Mouse (Mus musculus) intestine, embryonic 16.5 days (tissue): Measurements from ENCODE around the gene Zmym1. TPM values are rescaled to one million over a fixed set of nuclear protein-coding genes. Genes with fewer than 3 reads are reported as not detected.
A peak's percentile ranks its signal among the peaks of the same experiment; 100 is the strongest.

Experiments
- ATAC-seq: fragments of 200-750 bp; cut with Nextera tagmentation; 2 replicates; pipeline ENCODE4 v1.8.0; 2017; ENCODE audit warnings: moderate TSS enrichment, moderate library complexity
- H3K27ac ChIP-seq: fragments of 300-500 bp; sonication (generic); 2 replicates; pipeline ENCODE4 v1.5.1; 2014; ENCODE audit warnings: mild to moderate bottlenecking, low read length
- H3K27me3 ChIP-seq: fragments of 300-500 bp; sonication (generic); replicated peaks from 2 replicates; pipeline ENCODE4 v1.6.1; 2014; ENCODE audit warnings: low read length, control low read depth, mixed read lengths; ENCODE audit not compliant: control insufficient read depth, insufficient read depth
- H3K36me3 ChIP-seq: fragments of 300-500 bp; sonication (generic); 2 replicates; pipeline ENCODE4 v1.6.1; 2014; ENCODE audit warnings: low read length, control low read depth; ENCODE audit not compliant: control insufficient read depth, insufficient read depth
- H3K4me1 ChIP-seq: fragments of 300-500 bp; sonication (generic); 2 replicates; pipeline ENCODE4 v1.6.1; 2014; ENCODE audit warnings: low read length, control low read depth, mixed read lengths; ENCODE audit not compliant: control insufficient read depth, insufficient read depth
- H3K4me2 ChIP-seq: fragments of 300-500 bp; sonication (generic); 2 replicates; pipeline ENCODE4 v1.6.1; 2014; ENCODE audit warnings: low read depth, low read length, control low read depth
- H3K4me3 ChIP-seq: fragments of 300-500 bp; sonication (generic); 2 replicates; pipeline ENCODE4 v1.5.1; 2014; ENCODE audit warnings: mild to moderate bottlenecking, low read length
- H3K9ac ChIP-seq: fragments of 300-500 bp; sonication (generic); 2 replicates; pipeline ENCODE4 v1.6.1; 2014; ENCODE audit warnings: low read depth, low read length
- H3K9me3 ChIP-seq: fragments of 300-500 bp; sonication (generic); 2 replicates; pipeline ENCODE4 v1.6.1; 2016; ENCODE audit warnings: low read length, control low read depth; ENCODE audit not compliant: control insufficient read depth
- WGBS: fragments of 180-500 bp; shearing (Covaris S2); extraction: QIAGEN DNeasy Blood & Tissue Kit; methylation state at CpG from one replicate; pipeline ENCODE4 v1.1.7; 2014; 5-methylcytosine and 5-hydroxymethylcytosine counted together
- polyA plus RNA-seq: library from polyadenylated mRNA; unstranded; fragments of >200 nt; fragmentation: Nextera tagmentation; extraction: Ambion mirVana; gene quantifications from 2 replicates; pipeline ENCODE4 v1.2.1, GENCODE M21; 2015

Gene Zmym1
- polyA plus RNA-seq, 1 experiment from 2014 or later = 10.8 TPM

- Histone ChIP-seq H3K36me3 (no peaks in the 10 kb centered on the region), H3K9me3 (no peaks in the 10 kb centered on the region), H3K27ac (peak within 1 kb of the TSS; percentile 88), H3K9ac (peak within 1 kb of the TSS; percentile 69), H3K4me1 (peaks cover 3% of the 10 kb centered on the region; the same call in 1 of the 2 replicates), H3K27me3 (no peaks in the 10 kb centered on the region), H3K4me2 (peak within 1 kb of the TSS; percentile 79), H3K4me3 (peak within 1 kb of the TSS; percentile 62)
- WGBS = under 1% methylated on average over 46 of the region's 46 CpGs
- ATAC-seq = peak; percentile 97
Measured at GRCm38 (mm10) chr4:127076875-127077548, 16.1 kb upstream of the Zmym1 start, which contains the start of gene Zmym6. TSS of gene Zmym6 (plus strand) at chr4:127077383.

- Histone ChIP-seq H3K27me3 (no peaks in the 10 kb centered on the region), H3K9ac (no peak overlapping the region), H3K9me3 (no peaks in the 10 kb centered on the region), H3K4me1 (peaks cover 3% of the 10 kb centered on the region; the same call in 1 of the 2 replicates), H3K27ac (no peak overlapping the region), H3K4me2 (no peak overlapping the region), H3K36me3 (no peaks in the 10 kb centered on the region), H3K4me3 (no peak overlapping the region)
- 53% methylated on average over 1 of the region's 1 CpGs for WGBS
- no peak for ATAC-seq
Measured at GRCm38 (mm10) chr4:127074915-127075314, 14.0 kb upstream of the Zmym1 start.

GRCm38 (mm10) chr4:127064051-127064450, 3.1 kb upstream of the Zmym1 start:
- no peak overlapping the region for H3K4me2 ChIP-seq
- H3K27me3 ChIP-seq = no peaks in the 10 kb centered on the region
- no peaks in the 10 kb centered on the region for H3K4me1 ChIP-seq
- 53% methylated on average over 1 of the region's 1 CpGs for WGBS
- no peaks in the 10 kb centered on the region for H3K9me3 ChIP-seq
- no peak overlapping the region for H3K4me3 ChIP-seq
- no peaks in the 10 kb centered on the region for H3K36me3 ChIP-seq
- H3K27ac ChIP-seq = no peak overlapping the region
- no peak for ATAC-seq
- H3K9ac ChIP-seq = no peak overlapping the region

DNA sequence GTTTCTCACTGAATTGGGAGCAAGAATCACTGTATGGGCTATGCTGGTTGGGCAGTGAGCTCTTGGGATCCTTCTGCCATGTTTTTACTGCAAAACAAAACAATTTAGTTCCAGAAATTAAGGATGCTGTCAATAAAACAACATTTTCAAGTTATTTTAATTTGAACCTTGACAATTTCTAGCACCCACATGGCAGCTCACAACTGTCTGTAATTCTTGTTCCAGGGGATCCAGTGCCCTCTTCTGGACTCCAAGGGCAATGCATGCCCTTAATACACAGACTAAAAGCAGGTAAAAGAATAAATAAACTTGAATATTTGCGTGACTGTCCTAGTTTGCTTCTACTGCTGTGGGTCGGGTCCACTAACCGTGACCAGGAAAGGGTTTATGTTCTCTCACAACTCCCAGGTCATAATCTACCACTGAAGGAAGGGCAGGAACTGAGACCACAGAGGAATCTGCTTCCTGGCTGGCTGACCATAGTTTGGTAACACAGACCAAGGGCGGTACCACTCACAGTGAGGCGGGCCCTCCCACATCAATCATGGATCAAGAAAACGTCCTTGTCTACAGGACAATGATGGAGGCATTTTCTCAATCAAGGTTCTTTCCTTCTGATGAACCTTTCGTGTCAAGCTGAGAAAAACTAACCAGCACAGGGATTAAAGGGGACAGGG, 6.3 kb downstream of the Zmym1 start:
- WGBS = 82% methylated on average over 7 of the region's 7 CpGs

GRCm38 (mm10) chr4:127053071-127053470, 7.9 kb downstream of the Zmym1 start:
- H3K27me3 ChIP-seq = no peaks in the 10 kb centered on the region
- H3K36me3 ChIP-seq = peaks cover 5% of the 10 kb centered on the region
- no peak overlapping the region for H3K9ac ChIP-seq
- H3K4me3 ChIP-seq = no peak overlapping the region
- no peaks in the 10 kb centered on the region for H3K4me1 ChIP-seq
- no peak for ATAC-seq
- H3K9me3 ChIP-seq = no peaks in the 10 kb centered on the region
- WGBS = 93% methylated on average over 5 of the region's 5 CpGs
- no peak overlapping the region for H3K4me2 ChIP-seq
- H3K27ac ChIP-seq = no peak overlapping the region

More for the DNA sequence above, 6.3 kb downstream of the Zmym1 start:
- H3K9ac ChIP-seq = no peak overlapping the region
- ATAC-seq = no peak
- no peak overlapping the region for H3K27ac ChIP-seq
- H3K36me3 ChIP-seq = peaks cover 5% of the 10 kb centered on the region
- H3K4me3 ChIP-seq = no peak overlapping the region
- H3K27me3 ChIP-seq = no peaks in the 10 kb centered on the region
- H3K9me3 ChIP-seq = no peaks in the 10 kb centered on the region
- no peaks in the 10 kb centered on the region for H3K4me1 ChIP-seq
- no peak overlapping the region for H3K4me2 ChIP-seq

DNA sequence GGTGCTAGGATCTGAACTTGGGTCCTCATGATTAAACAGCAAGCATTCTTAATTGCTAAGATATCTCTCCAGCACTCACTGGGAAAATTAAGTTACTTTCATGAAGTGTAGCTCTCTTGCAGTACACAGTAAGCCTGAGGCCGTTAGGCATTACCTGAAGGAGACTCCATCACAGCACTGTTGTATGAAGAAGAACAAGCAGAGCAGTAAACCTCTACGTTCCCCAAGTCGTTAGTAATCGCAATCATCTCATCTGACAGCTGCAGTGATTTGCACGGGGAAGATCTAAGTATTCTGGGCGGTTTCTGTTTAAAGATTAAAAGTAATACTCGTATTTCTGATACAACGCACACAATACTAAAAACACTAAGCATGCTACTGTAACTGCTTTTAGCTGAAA, 9.8 kb downstream of the Zmym1 start:
- ATAC-seq = no peak
- no peak overlapping the region for H3K27ac ChIP-seq
- no peaks in the 10 kb centered on the region for H3K4me1 ChIP-seq
- H3K27me3 ChIP-seq = no peaks in the 10 kb centered on the region
- WGBS = 79% methylated on average over 8 of the region's 8 CpGs
- H3K4me2 ChIP-seq = no peak overlapping the region
- no peak overlapping the region for H3K4me3 ChIP-seq
- no peak overlapping the region for H3K9ac ChIP-seq
- H3K36me3 ChIP-seq = peaks cover 5% of the 10 kb centered on the region; the same call in 1 of the 2 replicates
- no peaks in the 10 kb centered on the region for H3K9me3 ChIP-seq

DNA sequence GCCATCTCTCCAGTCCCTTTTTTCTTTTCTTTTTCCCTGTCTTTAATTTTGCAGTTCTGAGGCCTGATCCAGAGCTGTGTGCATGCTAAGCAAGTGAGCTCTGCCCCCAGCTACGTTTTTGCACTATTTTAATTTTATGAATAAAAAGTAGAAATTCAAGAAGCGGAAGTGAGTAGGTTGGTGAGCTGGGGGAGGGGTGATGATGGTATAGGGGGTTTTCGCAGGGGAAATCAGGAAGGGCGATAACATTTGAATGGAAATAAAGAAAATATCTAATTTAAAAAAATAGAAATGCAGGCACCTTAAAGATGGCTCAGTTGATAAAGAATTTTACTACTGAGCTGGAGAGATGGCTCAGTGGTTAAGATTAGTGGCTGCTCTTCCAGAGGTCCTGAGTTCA, 17.4 kb downstream of the Zmym1 start:
- H3K9ac ChIP-seq = no peak overlapping the region
- H3K4me2 ChIP-seq = no peak overlapping the region
- no peaks in the 10 kb centered on the region for H3K9me3 ChIP-seq
- 84% methylated on average over 4 of the region's 4 CpGs for WGBS
- H3K27me3 ChIP-seq = no peaks in the 10 kb centered on the region
- no peak overlapping the region for H3K27ac ChIP-seq
- no peaks in the 10 kb centered on the region for H3K4me1 ChIP-seq
- H3K36me3 ChIP-seq = peaks cover 7% of the 10 kb centered on the region; the same call in 1 of the 2 replicates
- no peak overlapping the region for H3K4me3 ChIP-seq
- ATAC-seq = no peak

DNA sequence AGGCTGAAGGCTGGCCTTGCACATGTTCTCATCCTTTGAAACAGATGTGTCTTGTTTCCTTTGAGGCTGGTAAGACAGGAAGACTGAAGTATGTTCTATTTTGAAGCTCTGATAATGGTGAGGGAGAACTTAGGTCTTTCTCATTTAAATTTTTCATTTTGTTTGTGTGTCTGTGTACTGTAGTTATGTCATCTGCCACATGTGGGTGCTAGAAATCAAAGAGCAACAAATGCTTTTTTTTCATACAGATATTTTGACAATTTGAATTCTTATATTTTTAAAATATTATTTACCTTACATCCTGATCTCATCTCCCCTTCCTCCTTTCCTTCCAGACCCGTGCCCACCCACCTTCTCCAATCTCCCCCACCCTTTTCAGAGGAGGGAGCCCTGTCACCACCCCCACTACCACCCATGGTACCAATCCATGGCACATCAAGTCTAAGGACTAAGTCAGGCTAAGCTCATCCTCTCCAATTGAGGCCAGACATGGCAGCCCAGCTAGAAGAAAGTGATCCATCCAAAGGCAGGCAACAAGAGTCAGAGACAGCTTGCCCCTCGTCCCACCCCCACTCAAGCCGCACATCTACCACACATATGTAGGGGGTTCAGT, 21.0 kb downstream of the Zmym1 start:
- Histone ChIP-seq H3K9me3 (no peaks in the 10 kb centered on the region), H3K4me1 (no peaks in the 10 kb centered on the region), H3K36me3 (peaks cover 19% of the 10 kb centered on the region), H3K4me2 (no peak overlapping the region), H3K27ac (no peak overlapping the region), H3K27me3 (no peaks in the 10 kb centered on the region), H3K9ac (no peak overlapping the region), H3K4me3 (no peak overlapping the region)
- 72% methylated on average over 3 of the region's 3 CpGs for WGBS
- ATAC-seq = peak; percentile 17; the same call in 1 of the 2 replicates

- no peak overlapping the region for H3K27ac ChIP-seq
- no peak overlapping the region for H3K4me3 ChIP-seq
- H3K36me3 ChIP-seq = peaks cover 23% of the 10 kb centered on the region
- no peak overlapping the region for H3K4me2 ChIP-seq
- H3K9me3 ChIP-seq = no peaks in the 10 kb centered on the region
- WGBS = 86% methylated on average over 3 of the region's 3 CpGs
- no peaks in the 10 kb centered on the region for H3K4me1 ChIP-seq
- H3K27me3 ChIP-seq = no peaks in the 10 kb centered on the region
- no peak overlapping the region for H3K9ac ChIP-seq
- ATAC-seq = no peak
Measured at GRCm38 (mm10) chr4:127038828-127039349, 22.1 kb downstream of the Zmym1 start.
